Mouse (Mus musculus) thymus, adult 2 months (tissue): Measurements from ENCODE around the gene Phf24.

ENCODE experiments used
- CTCF ChIP-seq: fragments of 200-500 bp; IDR thresholded peaks from 2 replicates; pipeline ENCODE4 v1.5.1; 2012; ENCODE audit warnings: mild to moderate bottlenecking, control low read depth, low read length, moderate library complexity, borderline replicate concordance; ENCODE audit not compliant: control insufficient read depth, poor library complexity, insufficient read depth; ENCODE audit errors: extremely low read depth
- POLR2A ChIP-seq: fragments of 200-500 bp; IDR thresholded peaks from 2 replicates; pipeline ENCODE4 v1.6.1; 2012; ENCODE audit warnings: mild to moderate bottlenecking, low read length, control low read depth, moderate library complexity; ENCODE audit not compliant: control insufficient read depth, poor library complexity, insufficient read depth; ENCODE audit errors: extremely low read depth

GRCm38 (mm10) chr4:42944185-42944584, 27.7 kb downstream of the Phf24 start:
- TF ChIP-seq POLR2A = no peak
- TF ChIP-seq CTCF = no peak
